Mouse (Mus musculus) urinary bladder, postnatal 0 days (tissue): ENCODE data around the gene Ccdc110. TPM values are rescaled to one million over a fixed set of nuclear protein-coding genes. Genes with fewer than 3 reads are reported as not detected.

ENCODE experiments used
- polyA plus RNA-seq: library from polyadenylated mRNA; unstranded; fragments of >200 nt; fragmentation: Nextera tagmentation; extraction: Ambion mirVana; gene quantifications from 2 replicates; pipeline ENCODE4 v1.2.1, GENCODE M21; 2015

Gene Ccdc110
- polyA plus RNA-seq, result not detected in 2 replicates

DNA sequence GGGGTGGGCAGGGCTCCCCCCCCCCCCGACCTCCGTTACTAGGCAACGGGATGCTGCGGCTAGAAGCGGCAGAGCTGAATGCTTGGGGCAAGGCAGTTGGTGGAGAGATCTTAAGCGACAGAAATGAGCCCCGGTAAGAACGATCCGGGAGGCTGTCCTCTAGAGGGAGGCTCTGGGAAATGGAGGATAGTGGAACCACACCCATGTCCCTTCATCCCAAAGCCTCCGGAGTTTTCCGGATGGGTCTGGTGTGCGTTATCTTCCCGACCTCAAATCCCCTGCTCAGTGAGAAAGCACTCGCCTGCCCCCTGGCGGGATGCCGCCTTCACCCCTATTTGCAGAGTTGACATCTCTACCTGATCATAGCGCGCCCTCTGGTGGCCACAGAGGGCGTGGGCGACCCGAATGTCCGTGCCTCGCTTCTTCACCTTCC, at the start of gene Ccdc110:
Gene Ccdc110 (plus strand): TSS at position 38 of the 433 bp plus-strand sequence.

GRCm38 (mm10) chr8:45885202-45885685, 49.2 kb upstream of the Ccdc110 start, which contains the start of gene Pdlim3:
Gene Pdlim3, plus strand, starts transcription at chr8:45885461.

DNA sequence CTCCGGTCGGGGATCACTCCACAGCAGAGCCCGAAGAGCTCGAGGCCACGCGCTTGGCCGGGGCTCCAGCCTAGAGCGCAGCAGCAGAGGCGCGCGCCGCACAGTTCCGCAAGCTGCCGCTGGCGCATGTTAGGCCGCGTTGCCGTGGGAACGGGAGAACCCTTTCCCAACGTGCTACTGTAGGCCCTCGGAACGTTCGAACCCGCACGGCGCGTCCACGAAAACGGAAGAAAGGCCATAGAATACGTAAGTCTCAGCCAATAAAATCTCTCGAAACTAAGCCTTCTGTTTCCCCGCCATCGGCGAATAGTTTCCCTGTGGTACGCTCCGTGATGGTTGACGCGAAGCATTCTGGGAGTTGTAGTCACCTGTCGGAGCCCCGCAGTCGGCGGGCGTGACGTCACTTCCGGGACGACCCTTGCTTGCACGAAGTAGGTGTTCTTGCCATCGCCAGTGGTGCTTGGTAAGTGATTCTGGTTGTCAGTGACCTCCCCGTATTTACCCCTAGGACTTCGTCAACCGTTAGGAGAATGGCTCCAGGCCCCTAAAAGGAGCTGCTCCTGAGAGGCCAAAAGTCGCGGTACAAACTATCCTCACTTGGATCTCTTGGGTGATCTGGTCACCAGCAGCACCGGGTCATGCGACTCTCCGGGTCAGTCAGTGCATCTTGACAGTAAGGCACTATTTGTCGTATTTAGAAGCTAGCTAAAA, 40.9 kb downstream of the Ccdc110 start, which contains the start of the genes 1700029J07Rik and Ufsp2:
Gene 1700029J07Rik (minus strand): TSS at position 127 of the 711 bp plus-strand sequence.
Gene Ufsp2 (plus strand): TSS at position 403 of the 711 bp plus-strand sequence.

Other genes with a start within 250 kb of the Ccdc110 start
- gene Pdlim3, start 49.2 kb upstream of the Ccdc110 start, polyA plus RNA-seq, result 1,183 and 1,210 TPM in 2 replicates
- gene 1700029J07Rik, start 40.6 kb downstream of the Ccdc110 start, polyA plus RNA-seq, result 1.3 and 1.4 TPM in 2 replicates
- gene Ufsp2, start 40.9 kb downstream of the Ccdc110 start, polyA plus RNA-seq, result 69.6 and 72.7 TPM in 2 replicates
- 0.31 and 0.35 TPM in 2 replicates for gene Lrp2bp, start 64.7 kb downstream of the Ccdc110 start, polyA plus RNA-seq
- gene Ankrd37, start 71.1 kb downstream of the Ccdc110 start, polyA plus RNA-seq, result 13.5 and 15.7 TPM in 2 replicates
- 14.8 and 18.8 TPM in 2 replicates for gene Cfap97, start 217.2 kb downstream of the Ccdc110 start, polyA plus RNA-seq
- gene Snx25, start 217.5 kb downstream of the Ccdc110 start, polyA plus RNA-seq, result 5.0 and 5.4 TPM in 2 replicates